Mouse (Mus musculus) gastrocnemius, postnatal 36 days (tissue): ENCODE results near the gene Gm6034. TPM values are rescaled to one million over a fixed set of nuclear protein-coding genes. Genes with fewer than 3 reads are reported as not detected.
A peak's percentile ranks its signal among the peaks of the same experiment; 100 is the strongest.
"Not testable (repeated sequence)": the region's sequence is repeated elsewhere in the genome, so short reads cannot be mapped to it uniquely, and the experiment has no call there.

Experiments used
- DNase-seq, 2 experiments: peaks; one replicate each; pipeline ENCODE4 v3.0.0; 2022
- intact Hi-C: fragments of 180-260 bp; cut with DNase I; formaldehyde crosslinking; loops from one replicate; pipeline ENCODE4 v1.15.1; 2025
- total RNA-seq, 2 experiments: library from RNA; stranded (reverse); gene quantifications; 2 replicates each; pipeline ENCODE4 v1.2.3; 2021

Gm6034 gene
- total RNA-seq, 2 experiments from 2014 or later: not detected

GRCm38 (mm10) chr17:36021309-36021708, 21.5 kb upstream of the Gm6034 start:
- intact Hi-C loops: no loop called here
- no peak for DNase-seq

DNA sequence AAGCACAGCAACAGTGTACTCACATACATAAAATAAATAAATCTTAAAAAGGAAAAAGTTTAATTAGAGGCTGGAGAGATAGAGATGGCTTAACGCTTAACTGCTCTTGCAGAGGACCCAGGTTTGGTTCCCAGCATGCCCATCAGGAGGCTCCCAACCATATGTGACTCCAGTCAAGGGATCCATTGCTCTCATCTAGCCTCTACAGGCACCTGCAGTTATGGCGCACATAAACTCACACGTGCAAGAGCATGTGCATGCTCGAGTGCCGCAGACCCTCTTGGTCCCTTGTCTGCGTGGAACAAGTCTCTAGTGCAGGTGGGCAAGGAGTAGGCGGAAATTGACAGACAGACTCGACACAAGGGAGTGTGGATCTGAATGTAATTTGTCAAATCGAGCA, 20.7 kb upstream of the Gm6034 start:
- DNase-seq: no peak
- intact Hi-C loops: no loop called here

DNA sequence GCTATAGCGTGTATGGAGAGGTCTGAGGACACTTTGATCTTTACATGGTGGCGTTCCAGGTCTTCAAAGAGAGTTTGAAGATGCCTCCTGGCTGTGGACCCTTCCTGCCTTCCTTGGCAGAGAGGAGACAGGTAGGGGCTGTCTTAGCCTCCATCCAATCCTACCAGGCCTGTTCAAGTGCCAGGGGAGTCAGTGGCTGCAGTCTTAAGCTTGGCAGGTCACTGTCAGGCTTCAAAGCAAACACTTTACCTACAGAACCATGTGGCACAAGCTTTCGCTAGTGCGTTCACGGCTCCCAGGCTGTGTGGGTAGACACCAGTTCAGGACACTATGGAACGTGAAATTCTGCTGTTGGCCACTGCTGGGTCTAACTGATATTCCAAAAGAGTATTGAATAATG, 19.8 kb upstream of the Gm6034 start:
- intact Hi-C loops: no loop called here
- no peak for DNase-seq

GRCm38 (mm10) chr17:36023710-36024654, 18.8 kb upstream of the Gm6034 start:
- intact Hi-C loops: no loop called here
- no peak for DNase-seq

- DNase-seq: no peak
- intact Hi-C loops: no loop called here
Measured at GRCm38 (mm10) chr17:36025197-36025596, 17.6 kb upstream of the Gm6034 start.

- intact Hi-C loops: no loop called here
- DNase-seq: no peak
Measured at GRCm38 (mm10) chr17:36025901-36026300, 16.9 kb upstream of the Gm6034 start.

DNA sequence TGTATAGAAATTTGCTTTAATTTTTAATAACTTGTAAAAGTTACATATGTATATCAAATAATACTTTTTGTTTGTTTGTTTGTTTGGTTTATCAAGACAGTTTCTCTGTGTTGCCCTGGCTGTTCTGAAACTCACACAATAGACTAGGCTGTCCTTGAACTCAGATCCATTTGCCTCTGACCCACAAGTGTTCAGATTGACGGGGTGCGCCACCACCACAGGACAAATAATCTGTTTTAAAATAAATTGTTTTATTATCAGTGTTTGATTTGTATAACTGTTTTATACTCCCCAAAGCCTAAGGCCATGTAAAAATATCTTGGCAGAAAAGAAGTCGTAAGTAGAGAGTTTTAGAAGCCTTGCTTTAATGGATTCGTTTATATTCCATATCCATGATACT, 15.1 kb upstream of the Gm6034 start:
- intact Hi-C loops: no loop called here
- no peak for DNase-seq

DNA sequence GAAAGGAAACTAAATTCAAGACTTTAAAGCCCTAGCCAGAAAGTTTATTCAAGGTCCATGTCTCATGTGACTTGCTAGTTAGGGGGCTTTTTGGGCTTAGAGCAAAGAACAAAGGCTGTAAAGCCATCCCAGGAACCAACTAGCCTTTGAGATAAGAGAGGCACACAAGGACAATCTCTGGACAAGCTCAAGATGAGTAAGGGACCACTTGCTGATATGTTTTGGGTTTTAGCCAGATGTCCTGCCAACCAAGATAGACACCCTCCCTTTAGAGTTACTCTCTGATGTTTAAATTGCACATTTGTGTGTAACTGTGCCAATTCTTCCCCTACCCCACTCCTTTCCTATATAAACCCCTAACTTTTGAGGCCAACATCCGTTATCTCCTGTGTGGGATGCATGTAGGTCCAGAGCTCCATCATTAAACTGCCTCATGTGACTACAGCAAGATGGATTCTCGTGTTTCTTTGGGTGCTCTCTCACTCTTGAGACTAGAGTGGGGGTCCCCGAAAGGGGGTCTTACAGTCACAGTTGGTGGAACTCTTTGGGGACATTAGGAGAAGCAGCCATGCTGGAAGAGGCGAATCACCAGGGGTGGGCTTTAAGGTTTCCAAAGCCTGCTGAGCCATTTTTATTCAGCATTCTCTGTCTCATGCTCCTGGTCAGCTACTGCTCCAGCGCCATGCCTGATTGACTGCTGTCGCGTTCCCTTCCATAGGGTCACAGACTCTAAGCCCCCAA, 13.7 kb upstream of the Gm6034 start:
- DNase-seq: no peak
- intact Hi-C loops: loop anchor here (1.0 kb wide), 1 partner anchor 10 kb away; no protein-coding TSS in a partner anchor

- intact Hi-C loops, DNase-seq: not testable (repeated sequence)
Measured at GRCm38 (mm10) chr17:36030046-36030702, 12.6 kb upstream of the Gm6034 start.

- DNase-seq, intact Hi-C loops: not testable (repeated sequence)
Measured at GRCm38 (mm10) chr17:36030703-36031582, 11.8 kb upstream of the Gm6034 start.

DNA sequence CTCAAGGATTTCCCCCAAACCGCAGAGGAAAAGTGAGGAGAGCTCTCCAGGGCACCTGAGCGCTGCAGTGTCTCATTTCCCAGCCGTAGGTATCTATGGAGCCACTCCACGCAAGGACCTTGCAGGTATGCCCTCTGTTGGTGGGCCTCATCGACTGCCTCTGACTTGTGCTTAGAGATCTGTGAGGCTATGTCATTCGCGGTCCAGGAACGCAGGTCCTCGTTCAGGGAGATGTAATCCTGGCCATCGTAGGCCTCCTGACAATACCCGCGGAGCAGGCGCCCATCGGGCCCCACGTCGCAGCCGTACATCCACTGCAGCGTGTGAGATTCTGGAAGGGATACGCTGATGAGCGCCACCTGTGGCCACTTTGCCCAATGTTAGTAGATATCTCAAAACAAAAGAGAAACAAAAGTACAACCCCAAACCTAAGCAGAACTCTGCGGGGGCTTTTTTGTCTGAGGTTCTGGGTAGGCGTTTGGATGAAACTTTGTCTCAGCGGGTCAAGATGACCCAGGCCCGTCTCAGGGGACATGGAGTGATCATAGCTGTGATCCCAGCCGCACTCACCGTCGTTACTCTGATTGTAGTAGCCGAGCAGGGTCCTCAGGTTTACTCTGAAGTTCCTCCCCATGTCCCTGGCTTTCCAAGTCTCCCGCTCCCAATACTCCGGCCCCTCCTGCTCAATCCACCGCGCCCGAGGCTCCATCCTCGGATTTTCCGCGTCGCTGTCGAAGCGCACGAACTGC, 11.0 kb upstream of the Gm6034 start:
- intact Hi-C loops: not testable (repeated sequence)

GRCm38 (mm10) chr17:36032351-36032875, 10.3 kb upstream of the Gm6034 start, which contains the start of gene H2-T23:
TSS of gene H2-T23 (minus strand) at chr17:36032855.
- peak in 1 of 2 experiments; percentile 39 for DNase-seq
- intact Hi-C loops: not testable (repeated sequence)

More for the DNA sequence above, 11.0 kb upstream of the Gm6034 start:
- DNase-seq: peak in 1 of 2 experiments; percentile 51

DNA sequence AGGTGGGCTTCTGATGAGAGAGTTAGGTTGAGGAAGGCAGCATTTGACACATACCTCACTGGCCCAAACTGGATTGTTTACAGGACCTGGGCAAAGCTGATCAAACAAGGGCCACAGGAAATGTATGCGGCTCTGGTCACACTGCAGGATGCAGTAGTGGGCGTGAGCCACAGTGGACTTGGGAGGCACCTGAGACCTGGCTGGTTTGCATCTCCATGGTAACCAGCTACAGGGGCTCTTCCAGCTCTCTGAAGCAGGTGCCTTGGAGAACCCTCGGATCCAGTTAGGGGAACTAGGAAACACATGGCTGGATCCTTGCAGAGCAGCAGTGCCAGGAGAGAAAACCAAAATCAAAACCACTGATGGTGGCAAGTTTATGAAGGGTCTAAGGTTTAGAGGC, 8.2 kb upstream of the Gm6034 start:
- intact Hi-C loops, DNase-seq: not testable (repeated sequence)

DNA sequence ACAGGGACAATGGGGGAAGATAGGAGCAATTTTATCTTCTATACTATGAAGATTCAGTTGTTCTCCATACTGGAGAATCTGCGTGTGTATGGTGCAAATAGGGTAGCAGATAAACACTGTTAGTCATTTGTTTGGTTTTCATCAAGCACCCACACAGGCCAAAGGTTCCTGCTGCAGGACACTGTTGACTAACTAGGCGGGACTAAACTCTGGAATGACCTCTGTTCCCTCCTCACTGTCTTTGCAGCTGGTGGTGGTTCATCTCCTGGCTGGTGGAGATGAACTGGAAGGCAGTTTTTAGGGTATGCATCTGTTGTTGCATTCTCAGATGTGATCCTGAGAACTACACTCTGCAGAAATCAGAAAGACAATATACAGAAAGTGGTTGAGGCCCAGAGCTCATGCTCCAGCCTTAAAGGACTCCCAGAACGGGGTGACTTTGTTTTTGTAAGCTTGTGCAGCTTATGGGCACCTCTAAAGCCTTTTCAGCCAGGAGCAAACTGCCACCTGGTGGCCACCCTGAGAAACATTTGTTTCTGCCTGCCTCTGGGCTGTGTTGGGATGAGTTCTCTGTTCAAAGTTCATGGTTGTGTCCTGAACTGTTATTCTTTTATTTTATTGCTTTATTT, 7.6 kb upstream of the Gm6034 start:
- peak in 1 of 2 experiments; percentile 50 for DNase-seq
- intact Hi-C loops: not testable (repeated sequence)

GRCm38 (mm10) chr17:36036126-36036525, 6.6 kb upstream of the Gm6034 start:
- not testable (repeated sequence) for DNase-seq

GRCm38 (mm10) chr17:36040604-36041003, 2.2 kb upstream of the Gm6034 start:
- intact Hi-C loops, DNase-seq: not testable (repeated sequence)

More at GRCm38 (mm10) chr17:36036126-36036525, 6.6 kb upstream of the Gm6034 start:
- intact Hi-C loops: not testable (repeated sequence)

- DNase-seq, intact Hi-C loops: not testable (repeated sequence)
Measured at GRCm38 (mm10) chr17:36042055-36042454, 706 bp upstream of the Gm6034 start.

- intact Hi-C loops: no loop called here
- DNase-seq: no peak
Measured at GRCm38 (mm10) chr17:36043286-36043685, 525 bp downstream of the Gm6034 start.
